Mouse (Mus musculus) brain, embryonic 14.5 days (tissue): ENCODE measurements around the gene Alox5ap.

Experiments
- CTCF ChIP-seq: fragments of 200-500 bp; IDR thresholded peaks from 2 replicates; pipeline ENCODE4 v1.5.1; 2012; ENCODE audit warnings: inconsistent platforms, mild to moderate bottlenecking, moderate library complexity, borderline replicate concordance; ENCODE audit not compliant: insufficient read depth, insufficient read length; ENCODE audit errors: extremely low read depth
- POLR2A ChIP-seq: fragments of 200-500 bp; IDR thresholded peaks from 2 replicates; pipeline ENCODE4 v1.6.1; 2012; ENCODE audit warnings: mild to moderate bottlenecking, inconsistent platforms, borderline replicate concordance; ENCODE audit not compliant: poor library complexity, insufficient read depth, insufficient read length, severe bottlenecking; ENCODE audit errors: extremely low read depth

DNA sequence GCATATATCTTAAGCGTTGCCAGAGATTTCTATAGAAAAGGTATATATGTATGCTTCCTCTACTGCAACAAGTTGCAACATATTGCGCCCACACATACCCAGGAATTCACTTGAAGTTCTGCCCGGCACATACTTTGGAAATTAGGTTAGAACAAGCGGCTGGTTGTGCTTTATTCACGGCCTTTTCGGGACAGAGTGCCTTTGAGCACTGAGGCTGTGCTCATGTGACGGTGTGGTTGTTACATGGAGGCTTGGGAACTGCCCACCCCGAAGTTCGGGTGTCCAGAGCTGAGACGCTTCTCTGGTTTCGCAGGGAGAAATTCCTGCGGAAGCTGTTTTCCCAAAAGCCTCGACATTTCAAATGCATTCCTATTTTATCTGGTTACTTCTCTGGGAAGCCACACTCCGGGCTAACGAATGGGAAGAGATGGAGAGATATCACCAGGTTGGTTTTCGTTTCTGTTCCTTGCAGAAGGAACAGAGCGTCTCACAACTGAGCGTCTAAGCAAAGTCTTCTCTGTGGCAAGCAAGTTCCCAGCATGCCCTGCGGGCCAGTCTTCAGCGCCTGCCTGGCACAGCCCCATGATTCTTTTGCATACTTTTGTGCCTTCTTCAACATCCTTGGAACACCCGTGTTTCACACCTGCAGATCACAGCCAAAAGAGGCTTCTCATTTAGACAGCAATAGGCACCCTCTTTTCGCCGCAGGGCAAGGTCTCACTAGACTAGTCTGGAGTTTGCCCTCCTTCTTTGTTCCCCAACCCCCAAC, 48.5 kb downstream of the Alox5ap start:
- TF ChIP-seq POLR2A (no peak), CTCF (no peak)
